Mouse (Mus musculus): ENCODE results near the gene Alkal2. TPM values are rescaled to one million over a fixed set of nuclear protein-coding genes. Genes with fewer than 3 reads are reported as not detected.

The Alkal2 gene
- not detected in 2 replicates for polyA plus RNA-seq (2012)

DNA sequence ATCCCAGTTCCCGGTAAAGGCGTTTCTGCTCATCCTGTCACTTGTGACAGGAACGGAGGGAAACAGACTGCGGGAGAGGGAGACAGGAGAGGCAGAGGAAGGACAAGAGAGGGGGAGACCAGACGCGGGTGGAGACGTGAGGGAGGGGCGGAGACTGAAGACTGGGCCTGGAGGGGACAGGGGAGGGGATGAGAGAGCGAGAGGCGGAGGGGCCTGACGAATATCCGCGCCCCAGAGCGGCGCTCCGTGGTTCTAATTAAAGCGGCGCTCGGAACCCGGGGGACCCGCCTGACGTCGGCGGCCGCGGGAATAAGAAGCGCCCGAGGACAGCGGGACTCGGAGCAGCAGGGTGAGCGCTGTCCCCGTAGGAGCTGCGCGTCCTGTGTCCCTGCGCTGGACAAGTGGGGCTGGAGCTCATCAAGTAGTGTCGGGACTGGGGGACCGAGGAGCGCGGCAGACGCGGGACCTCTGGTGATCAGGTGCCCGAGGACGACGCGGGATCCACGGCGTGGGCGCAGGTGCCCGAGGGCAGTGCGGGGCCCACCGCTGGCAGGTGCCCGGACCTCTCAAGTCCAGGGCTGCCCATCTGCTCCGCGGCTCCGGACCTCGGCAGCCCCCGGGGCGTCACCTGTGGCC lies at the start of gene Alkal2:
Alkal2 (plus strand) TSS at position 337 of the 636 bp plus-strand sequence.
- no peak for TF ChIP-seq GATA1 (IDR thresholded peaks at IDR 0.05; ENCODE audit: low read length)

DNA sequence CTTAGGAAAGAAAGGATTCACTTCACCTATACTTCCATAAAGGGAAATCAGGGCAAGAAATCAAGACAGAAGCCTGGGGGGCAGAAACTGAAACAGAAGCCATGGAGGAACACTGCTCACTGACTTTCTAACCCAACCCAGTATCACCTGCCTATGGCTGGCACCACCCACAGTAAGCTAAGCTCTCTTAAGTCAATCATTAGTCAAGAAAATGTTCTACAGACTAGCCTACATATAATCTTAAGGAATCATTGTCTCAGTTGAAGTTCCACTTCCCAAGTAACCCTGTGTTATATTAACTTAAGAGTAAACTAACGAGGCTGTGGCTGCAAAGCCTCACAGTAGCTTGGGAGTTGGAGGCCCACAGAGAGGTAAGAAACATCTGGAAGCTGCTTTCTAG lies 35.6 kb upstream of the Alkal2 start:
- TF ChIP-seq GATA1 (IDR thresholded peaks at IDR 0.05; ENCODE audit: low read length): no peak

DNA sequence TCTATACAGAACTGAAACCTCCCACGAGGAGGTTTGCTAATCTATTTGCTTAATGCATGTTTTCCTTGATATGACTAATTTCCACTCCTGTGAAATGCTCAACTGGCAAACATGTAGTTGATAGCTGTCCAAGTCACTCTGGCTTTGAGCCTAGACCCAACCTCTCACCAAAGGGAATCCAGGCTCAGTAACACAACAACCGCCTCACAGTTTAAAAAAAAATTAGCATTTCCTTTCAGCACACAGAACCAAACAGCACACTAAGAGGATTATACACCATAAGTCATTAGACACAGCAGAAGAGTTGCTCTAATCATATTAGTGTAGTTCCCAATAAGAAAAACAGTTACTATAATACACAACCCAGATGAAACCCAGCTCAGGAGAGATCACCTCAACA lies 33.2 kb upstream of the Alkal2 start:
- no peak for TF ChIP-seq GATA1 (IDR thresholded peaks at IDR 0.05; ENCODE audit: low read length)

DNA sequence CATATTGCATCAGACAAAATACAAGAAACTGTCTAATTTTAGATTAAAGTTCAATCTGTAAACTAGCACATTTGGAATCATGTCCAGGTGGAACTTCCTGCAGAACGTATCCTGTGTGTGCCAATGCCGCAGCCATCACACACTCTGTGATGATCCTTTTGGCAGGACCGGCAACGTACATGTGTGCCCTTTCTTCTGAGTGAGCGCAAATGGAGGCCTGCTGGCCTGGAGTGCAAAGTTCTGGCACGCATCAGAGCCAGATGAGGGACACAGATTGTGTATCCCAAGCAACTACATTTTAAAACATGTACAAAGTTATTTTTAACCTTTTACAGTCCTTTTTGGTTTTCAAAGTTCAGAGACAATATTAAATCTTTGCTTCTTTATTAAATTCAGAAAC lies 32.3 kb upstream of the Alkal2 start:
- TF ChIP-seq GATA1 (IDR thresholded peaks at IDR 0.05; ENCODE audit: low read length): no peak

- no peak for TF ChIP-seq GATA1 (IDR thresholded peaks at IDR 0.05; ENCODE audit: low read length)
Observed at GRCm38 (mm10) chr12:30855442-30856159, 28.5 kb upstream of the Alkal2 start.

- no peak for TF ChIP-seq GATA1 (IDR thresholded peaks at IDR 0.05; ENCODE audit: low read length)
Observed at GRCm38 (mm10) chr12:30856172-30856571, 27.9 kb upstream of the Alkal2 start.

- TF ChIP-seq GATA1 (IDR thresholded peaks at IDR 0.05; ENCODE audit: low read length): no peak
Observed at GRCm38 (mm10) chr12:30864347-30864746, 19.8 kb upstream of the Alkal2 start.

GRCm38 (mm10) chr12:30865781-30866180 lies 18.3 kb upstream of the Alkal2 start:
- TF ChIP-seq GATA1 (IDR thresholded peaks at IDR 0.05; ENCODE audit: low read length): no peak

DNA sequence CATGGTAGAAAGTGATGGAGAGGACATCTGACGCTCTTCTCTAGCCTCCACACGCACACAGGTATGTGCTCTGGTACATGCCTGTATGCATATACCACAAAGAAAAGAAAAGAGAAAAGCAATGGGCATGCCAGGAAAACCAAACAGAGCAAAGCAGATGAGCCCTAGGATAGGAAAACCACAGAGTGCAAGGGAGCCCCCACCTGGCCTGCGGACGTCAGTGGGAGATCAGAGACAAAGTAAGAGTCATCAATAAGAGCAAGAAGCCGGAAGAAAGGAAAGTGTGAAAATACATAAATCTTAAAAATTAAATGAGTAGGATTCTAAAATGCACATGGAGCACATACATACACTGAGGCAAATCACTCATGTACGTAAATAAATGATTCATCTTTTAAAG lies 4.7 kb upstream of the Alkal2 start:
- no peak for TF ChIP-seq GATA1 (IDR thresholded peaks at IDR 0.05; ENCODE audit: low read length)

- TF ChIP-seq GATA1 (IDR thresholded peaks at IDR 0.05; ENCODE audit: low read length): no peak
Observed at GRCm38 (mm10) chr12:30883592-30883985, 533 bp upstream of the Alkal2 start.

DNA sequence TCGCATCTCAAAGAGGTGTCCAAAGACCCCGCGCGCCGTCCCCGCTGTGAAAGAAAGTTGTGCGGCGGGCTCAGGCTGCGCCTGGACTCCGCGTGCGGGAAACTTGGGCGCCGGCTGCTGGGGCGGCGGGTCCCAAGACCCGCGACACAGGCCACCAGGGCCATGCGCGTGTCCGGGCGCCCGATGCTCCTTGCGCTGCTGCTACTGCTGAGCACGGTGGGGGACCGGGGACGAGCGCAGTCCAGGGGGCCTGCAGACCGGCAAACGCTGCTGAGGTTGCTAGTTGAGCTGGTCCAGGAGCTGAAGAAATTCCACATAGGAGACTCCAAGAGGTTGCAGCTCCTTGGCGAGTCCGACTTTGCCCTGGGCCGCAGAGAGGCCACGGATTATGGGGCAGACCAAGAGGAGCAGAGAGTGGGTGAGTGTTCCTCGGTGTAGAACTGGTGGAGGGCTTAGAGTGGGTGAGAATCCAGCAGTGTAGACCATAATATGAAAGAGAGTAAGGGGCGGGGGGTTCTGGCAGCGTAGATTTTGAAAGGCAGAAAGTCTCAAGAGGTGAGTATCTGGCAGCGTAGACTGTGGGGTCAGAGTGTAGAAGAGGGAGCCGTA lies 604 bp downstream of the Alkal2 start:
- no peak for TF ChIP-seq GATA1 (IDR thresholded peaks at IDR 0.05; ENCODE audit: low read length)

- no peak for TF ChIP-seq GATA1 (IDR thresholded peaks at IDR 0.05; ENCODE audit: low read length)
Observed at GRCm38 (mm10) chr12:30885891-30886290, 1.8 kb downstream of the Alkal2 start.

GRCm38 (mm10) chr12:30888003-30888402 lies 3.9 kb downstream of the Alkal2 start:
- TF ChIP-seq GATA1 (IDR thresholded peaks at IDR 0.05; ENCODE audit: low read length): no peak

GRCm38 (mm10) chr12:30890067-30890466 lies 5.9 kb downstream of the Alkal2 start:
- TF ChIP-seq GATA1 (IDR thresholded peaks at IDR 0.05; ENCODE audit: low read length): no peak

- TF ChIP-seq GATA1 (IDR thresholded peaks at IDR 0.05; ENCODE audit: low read length): no peak
Observed at GRCm38 (mm10) chr12:30891438-30891837, 7.3 kb downstream of the Alkal2 start.

- no peak for TF ChIP-seq GATA1 (IDR thresholded peaks at IDR 0.05; ENCODE audit: low read length)
Observed at GRCm38 (mm10) chr12:30897039-30897438, 12.9 kb downstream of the Alkal2 start.

DNA sequence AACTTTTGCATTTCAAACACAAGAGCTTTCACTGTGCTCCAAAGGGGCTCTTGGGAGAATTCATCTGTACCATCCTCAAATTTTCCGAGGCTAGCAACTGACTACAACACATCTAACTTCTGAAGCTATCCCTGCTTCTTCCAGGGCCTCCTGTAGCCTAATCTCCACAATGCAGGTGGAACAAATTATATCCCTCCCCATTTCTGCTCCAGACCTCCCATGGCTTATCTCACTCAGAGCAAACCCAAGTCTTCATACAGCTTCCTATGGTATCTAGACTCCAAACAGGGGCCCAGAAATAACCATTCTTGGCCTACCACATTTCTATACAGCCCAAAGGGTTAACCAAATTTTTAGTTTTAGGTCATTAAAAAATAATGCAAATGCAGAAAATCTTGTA lies 24.5 kb downstream of the Alkal2 start:
- no peak for TF ChIP-seq GATA1 (IDR thresholded peaks at IDR 0.05; ENCODE audit: low read length)

Measured in G1E-ER4 (cell line).